Mouse (Mus musculus) G1E-ER4 (cell line): ENCODE results near the gene Tldc2. TPM values are rescaled to one million over a fixed set of nuclear protein-coding genes. Genes with fewer than 3 reads are reported as not detected.

Source experiments
- GATA1 ChIP-seq: IDR thresholded peaks from one replicate; pipeline ENCODE4 v1.8.0; 2012; ENCODE audit warnings: low read length, inconsistent platforms
- polyA plus RNA-seq: library from polyadenylated mRNA; stranded (reverse); fragments of >175 nt; gene quantifications from 2 replicates; pipeline ENCODE4 v1.2.3, GENCODE M21; 2012

The Tldc2 gene
- polyA plus RNA-seq, 1 experiment = not detected

GRCm38 (mm10) chr2:157057758-157058157 lies 29.1 kb upstream of the Tldc2 start:
- no peak for TF ChIP-seq GATA1

- TF ChIP-seq GATA1 = no peak
Measured at GRCm38 (mm10) chr2:157058342-157058998, 28.4 kb upstream of the Tldc2 start.

- no peak for TF ChIP-seq GATA1
Measured at GRCm38 (mm10) chr2:157059166-157059565, 27.7 kb upstream of the Tldc2 start.

- no peak for TF ChIP-seq GATA1
Measured at GRCm38 (mm10) chr2:157060037-157060436, 26.8 kb upstream of the Tldc2 start.

- TF ChIP-seq GATA1 = no peak
Measured at GRCm38 (mm10) chr2:157060557-157061305, 26.1 kb upstream of the Tldc2 start.

GRCm38 (mm10) chr2:157063241-157063700 lies 23.6 kb upstream of the Tldc2 start:
- TF ChIP-seq GATA1 = no peak

GRCm38 (mm10) chr2:157064136-157064535 lies 22.7 kb upstream of the Tldc2 start:
- no peak for TF ChIP-seq GATA1

- no peak for TF ChIP-seq GATA1
Measured at GRCm38 (mm10) chr2:157064978-157065878, 21.6 kb upstream of the Tldc2 start.

- TF ChIP-seq GATA1 = no peak
Measured at GRCm38 (mm10) chr2:157065879-157066226, 21.0 kb upstream of the Tldc2 start.

- no peak for TF ChIP-seq GATA1
Measured at GRCm38 (mm10) chr2:157066731-157067430, 20.0 kb upstream of the Tldc2 start.

GRCm38 (mm10) chr2:157068701-157069354 lies 18.0 kb upstream of the Tldc2 start:
- TF ChIP-seq GATA1 = no peak

GRCm38 (mm10) chr2:157069355-157069735 lies 17.5 kb upstream of the Tldc2 start:
- TF ChIP-seq GATA1 = no peak

- TF ChIP-seq GATA1 = no peak
Measured at GRCm38 (mm10) chr2:157069755-157070315, 17.0 kb upstream of the Tldc2 start.

- no peak for TF ChIP-seq GATA1
Measured at GRCm38 (mm10) chr2:157070365-157070764, 16.5 kb upstream of the Tldc2 start.
